Mouse (Mus musculus) cortical plate, adult 2 months (tissue): Measurements from ENCODE around the gene Cdh10.

Source experiments
- CTCF ChIP-seq: fragments of 200-500 bp; IDR thresholded peaks from 2 replicates; pipeline ENCODE4 v1.5.1; 2011; ENCODE audit warnings: mild to moderate bottlenecking, control low read depth, low read length; ENCODE audit not compliant: insufficient read depth; ENCODE audit errors: extremely low read depth
- POLR2A ChIP-seq: fragments of 200-500 bp; IDR thresholded peaks from 2 replicates; pipeline ENCODE4 v1.6.1; 2011; ENCODE audit warnings: mild to moderate bottlenecking, low read length, control low read depth; ENCODE audit not compliant: insufficient read depth; ENCODE audit errors: extremely low read depth

DNA sequence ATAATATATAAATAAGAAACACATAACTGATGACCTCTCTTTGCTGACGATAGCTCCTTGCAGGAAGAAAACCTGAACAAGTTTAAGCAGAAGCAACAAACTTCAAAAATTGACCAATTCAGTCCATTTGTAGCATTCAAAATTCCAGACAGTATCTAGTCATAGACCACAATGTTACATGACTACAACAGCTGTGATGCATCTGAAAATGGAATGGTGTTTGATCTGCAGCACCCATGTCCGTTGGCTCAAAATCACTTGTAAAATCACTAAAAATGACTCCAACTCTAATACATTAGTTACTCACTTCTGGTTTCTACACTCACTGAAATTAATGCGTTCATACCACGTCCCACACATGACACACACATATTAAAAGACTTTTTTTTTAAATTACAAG, 91.9 kb downstream of the Cdh10 start:
- TF ChIP-seq CTCF (no peak), POLR2A (no peak)
